Mouse (Mus musculus) gastrocnemius, adult 2 months (tissue): ENCODE measurements around the gene 2310011J03Rik. TPM values are rescaled to one million over a fixed set of nuclear protein-coding genes. Genes with fewer than 3 reads are reported as not detected.

Source experiments
- DNase-seq: peaks from one replicate; pipeline ENCODE4 v3.0.0; 2022
- H3K27ac ChIP-seq: fragments of 200-600 bp; 2 replicates; pipeline ENCODE4 v1.8.1; 2022; ENCODE audit warnings: mild to moderate bottlenecking
- H3K4me3 ChIP-seq: fragments of 200-600 bp; 2 replicates; pipeline ENCODE4 v1.8.1; 2022; ENCODE audit warnings: mild to moderate bottlenecking, moderate library complexity
- CTCF ChIP-seq: fragments of 200-600 bp; IDR thresholded peaks from 2 replicates; pipeline ENCODE4 v1.8.1; 2022; ENCODE audit warnings: antibody characterized with exemption, mild to moderate bottlenecking, moderate library complexity
- intact Hi-C: fragments of 180-260 bp; cut with DNase I; formaldehyde crosslinking; loops from one replicate; pipeline ENCODE4 v1.15.1; 2025
- total RNA-seq, 2 experiments: library from RNA; stranded (reverse); gene quantifications; 2 replicates each; pipeline ENCODE4 v1.2.3; 2021

The 2310011J03Rik gene
- total RNA-seq, 2 experiments from 2014 or later = 5.7 to 8.1 TPM

DNA sequence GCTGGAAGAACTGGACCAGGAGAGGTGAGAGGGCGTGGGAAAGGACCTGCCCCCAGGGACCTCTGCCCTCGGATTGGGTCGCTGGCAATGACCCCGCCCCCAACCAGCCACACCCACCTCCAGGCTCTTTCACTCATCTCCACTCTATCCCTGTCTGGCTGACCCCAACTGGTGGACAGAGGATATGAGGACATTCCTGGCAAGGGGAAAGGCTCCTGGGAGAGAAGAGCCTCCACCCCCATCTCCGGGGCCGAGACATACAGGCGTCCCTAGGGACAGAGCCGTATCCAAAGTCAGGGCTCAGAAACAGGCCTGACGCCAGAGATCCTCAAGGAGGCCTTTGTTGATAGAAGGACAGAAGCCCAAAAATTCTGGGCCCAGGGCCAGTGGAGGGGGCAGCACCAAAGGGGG is 17.9 kb downstream of the 2310011J03Rik start:
- DNase-seq = peak; percentile 90
- intact Hi-C loops = no loop called here
- peak overlapping the region; percentile 75 for H3K27ac ChIP-seq
- TF ChIP-seq CTCF = peak; percentile 9; the same call in 1 of the 2 replicates
- H3K4me3 ChIP-seq = peak overlapping the region; percentile 49

DNA sequence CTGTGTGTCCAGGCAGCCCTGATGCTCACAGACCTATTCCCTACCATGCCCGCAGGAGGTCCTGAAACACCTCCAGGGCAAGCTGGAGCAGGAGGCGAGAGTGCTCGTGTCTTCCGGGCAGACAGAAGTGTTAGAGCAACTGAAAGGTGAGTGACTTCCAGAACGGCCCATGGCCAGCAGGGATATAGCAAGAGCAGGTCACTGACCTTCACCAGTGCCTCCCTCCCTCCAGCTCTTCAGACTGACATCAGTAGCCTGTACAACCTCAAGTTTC is 18.3 kb downstream of the 2310011J03Rik start:
- TF ChIP-seq CTCF = no peak
- DNase-seq = no peak
- peak overlapping the region; percentile 49 for H3K4me3 ChIP-seq
- intact Hi-C loops = no loop called here
- H3K27ac ChIP-seq = peak overlapping the region; percentile 75

DNA sequence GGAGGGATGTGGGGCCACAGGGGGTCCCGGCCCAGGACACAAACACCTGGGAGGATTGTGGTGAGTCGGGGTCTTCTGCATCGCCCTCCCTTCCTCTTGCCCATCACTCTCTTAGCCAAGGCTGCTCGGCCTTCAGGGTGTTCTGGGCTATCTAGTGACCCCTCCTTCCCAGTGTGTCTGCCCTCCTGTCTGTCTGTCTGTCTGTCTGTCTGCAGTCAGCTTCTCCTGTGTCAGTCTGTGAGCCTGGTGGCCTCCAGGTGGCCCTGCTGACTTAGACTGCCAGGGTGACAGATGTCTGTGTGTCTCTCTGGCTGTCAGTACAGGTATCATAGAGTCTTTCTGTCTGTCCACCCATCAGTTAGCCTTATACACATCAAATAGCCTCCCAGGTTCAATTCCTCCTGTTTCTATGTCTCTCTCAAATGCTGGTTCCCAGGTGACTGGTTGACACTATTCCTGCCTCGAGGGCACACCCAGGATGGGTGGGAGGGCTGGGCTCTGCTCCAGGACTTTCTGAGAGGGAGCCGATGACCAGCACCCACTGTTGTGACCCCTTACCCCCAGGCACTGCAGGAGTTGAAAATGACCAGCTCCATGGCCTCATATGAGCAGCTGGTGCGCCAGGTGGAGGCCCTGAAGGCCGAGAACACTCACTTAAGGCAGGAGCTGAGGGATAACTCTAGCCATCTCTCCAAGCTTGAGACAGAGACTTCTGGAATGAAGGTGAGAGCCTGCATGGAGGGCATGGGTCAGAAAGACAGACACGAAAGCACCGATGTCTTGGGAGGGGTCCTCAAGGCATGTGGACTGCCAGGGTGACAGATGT is 18.9 kb downstream of the 2310011J03Rik start:
- H3K27ac ChIP-seq = peak overlapping the region; percentile 75
- intact Hi-C loops = no loop called here
- no peak for DNase-seq
- peak overlapping the region; percentile 49 for H3K4me3 ChIP-seq
- no peak for TF ChIP-seq CTCF

DNA sequence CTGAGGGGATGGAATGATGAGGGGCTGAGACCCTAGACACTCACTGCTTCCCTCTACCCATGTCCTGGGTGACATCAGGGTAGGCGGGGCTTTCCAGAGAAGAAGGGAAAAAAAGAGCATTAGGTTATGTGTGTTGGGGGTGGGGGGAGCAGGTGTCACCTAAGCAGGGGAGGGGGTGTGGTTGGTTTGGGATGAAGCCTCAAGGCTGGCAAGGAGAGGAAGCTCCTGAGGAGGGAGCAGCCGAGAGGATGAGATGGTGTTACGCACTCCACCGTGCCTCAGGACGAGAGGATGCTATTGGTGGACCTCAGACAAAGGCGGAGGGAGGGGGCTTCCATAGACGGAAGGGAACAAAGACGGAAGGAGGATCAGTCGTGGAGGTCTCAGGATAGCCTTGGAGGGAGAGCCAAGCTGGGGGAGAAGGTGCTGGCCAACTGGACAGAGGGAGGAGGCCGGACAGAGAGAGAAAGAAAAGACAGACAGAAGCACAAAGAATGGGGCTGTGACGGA is 19.6 kb downstream of the 2310011J03Rik start:
- Histone ChIP-seq H3K4me3 (no peak overlapping the region), H3K27ac (peak overlapping the region; percentile 75; the same call in 1 of the 2 replicates)
- intact Hi-C loops = no loop called here
- no peak for DNase-seq
- TF ChIP-seq CTCF = no peak

DNA sequence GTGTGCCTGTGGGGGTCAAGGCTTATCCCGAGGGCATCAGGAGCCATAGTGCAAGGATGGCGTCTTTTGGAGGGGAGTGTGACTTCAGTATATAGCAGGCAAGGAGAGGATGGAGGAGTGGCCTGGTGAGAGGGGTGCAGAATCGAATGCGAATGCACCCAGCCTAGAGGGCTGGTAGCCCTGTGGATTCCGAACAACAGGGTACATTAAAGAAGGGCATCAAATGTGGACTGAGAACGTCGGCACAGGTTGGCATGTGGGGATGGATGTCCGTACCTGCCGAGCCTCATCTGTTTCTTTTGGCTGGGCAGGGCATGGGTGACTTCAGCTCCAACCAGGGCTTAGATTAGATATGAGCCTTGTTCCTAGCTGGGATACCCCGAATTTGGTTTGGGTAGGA is 20.5 kb downstream of the 2310011J03Rik start:
- TF ChIP-seq CTCF = no peak
- intact Hi-C loops = no loop called here
- DNase-seq = no peak
- H3K27ac ChIP-seq = no peak overlapping the region
- no peak overlapping the region for H3K4me3 ChIP-seq

DNA sequence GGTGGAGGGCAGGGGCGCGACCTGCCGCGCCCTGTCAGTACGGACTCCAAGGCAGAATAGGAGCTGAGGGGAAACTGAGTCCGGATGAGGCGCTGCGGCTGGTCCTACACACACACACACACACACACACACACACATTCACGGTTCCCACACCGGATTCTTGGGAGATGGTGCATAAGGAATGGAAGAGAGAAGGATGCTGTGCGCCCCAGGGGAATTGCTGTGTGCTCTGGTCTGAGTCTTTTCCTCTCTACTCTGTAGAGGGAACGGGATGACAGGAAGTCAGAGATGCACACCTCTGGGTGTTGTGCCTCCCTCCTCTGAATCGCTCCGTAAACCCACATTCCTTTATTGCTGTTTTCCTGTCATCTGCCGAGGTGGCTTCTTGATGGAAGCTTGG is 21.0 kb downstream of the 2310011J03Rik start:
- intact Hi-C loops = no loop called here
- Histone ChIP-seq H3K4me3 (peak overlapping the region; percentile 36; the same call in 1 of the 2 replicates), H3K27ac (no peak overlapping the region)
- no peak for TF ChIP-seq CTCF
- DNase-seq = no peak

DNA sequence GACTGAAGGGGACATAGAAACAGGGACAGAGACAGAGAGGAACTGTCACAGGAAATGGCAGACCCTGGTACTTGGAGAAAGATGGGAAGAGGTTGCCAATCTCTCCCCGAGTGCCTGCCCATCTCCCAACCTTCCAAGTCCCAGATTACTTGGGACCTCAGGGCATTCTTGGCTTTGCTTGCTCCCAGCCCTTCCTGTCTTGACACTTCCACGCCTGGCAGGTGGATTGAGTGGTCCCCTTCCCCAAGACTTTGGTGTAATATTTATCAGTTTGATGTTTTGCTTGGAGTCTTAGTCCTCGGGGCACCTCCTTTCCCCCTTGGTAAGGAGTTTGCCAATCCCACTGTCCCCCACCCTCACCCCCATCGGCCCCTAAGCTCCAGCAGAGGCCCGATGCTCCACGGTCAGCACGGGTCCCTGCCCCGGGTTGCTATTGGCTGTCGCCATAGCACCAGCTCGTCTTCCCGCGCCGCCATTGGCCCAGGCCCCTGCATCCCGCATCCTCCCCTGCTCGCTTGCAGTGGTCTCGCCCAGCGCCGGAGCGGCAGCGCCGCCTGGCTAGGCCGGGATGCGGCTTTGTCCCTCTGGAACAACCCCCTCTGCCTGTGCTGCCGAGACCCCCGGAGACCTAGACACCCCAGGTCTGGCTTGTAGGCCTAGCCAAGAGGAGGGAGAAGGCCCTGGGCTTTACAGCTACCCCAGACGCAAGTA is 21.6 kb downstream of the 2310011J03Rik start:
- TF ChIP-seq CTCF = no peak
- H3K27ac ChIP-seq = no peak overlapping the region
- intact Hi-C loops = no loop called here
- H3K4me3 ChIP-seq = peak overlapping the region; percentile 36; the same call in 1 of the 2 replicates
- DNase-seq = peak; percentile 53

DNA sequence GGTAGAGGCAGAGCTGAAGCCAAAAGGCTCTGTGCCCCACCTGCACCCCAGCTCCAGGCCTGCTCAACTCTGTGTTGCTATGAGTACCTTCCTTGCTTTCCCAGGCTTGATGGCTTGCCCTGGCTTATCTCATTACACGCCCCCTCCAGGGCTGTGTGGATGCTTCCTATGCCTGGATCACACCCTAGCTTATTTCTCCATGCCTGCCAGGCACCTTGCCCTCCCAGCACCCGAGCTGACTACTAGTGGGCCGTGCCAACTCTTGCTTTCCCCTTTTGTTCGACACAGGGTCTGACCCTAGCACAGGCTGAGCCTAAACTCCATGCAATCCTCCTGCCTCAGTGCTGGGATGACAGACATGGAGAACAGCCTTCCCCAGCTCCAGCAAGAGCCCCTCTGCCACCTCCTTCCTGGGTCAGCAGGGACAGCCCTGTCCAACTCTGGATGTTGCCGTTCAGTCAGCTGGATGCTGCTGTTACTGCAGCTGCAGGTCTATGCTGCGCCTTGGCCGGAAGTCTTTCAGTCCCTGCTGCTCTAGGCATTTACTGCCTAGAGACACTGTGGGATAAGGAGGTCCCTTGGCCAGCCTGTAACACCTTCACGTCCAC is 22.7 kb downstream of the 2310011J03Rik start:
- intact Hi-C loops = no loop called here
- Histone ChIP-seq H3K27ac (no peak overlapping the region), H3K4me3 (no peak overlapping the region)
- TF ChIP-seq CTCF = no peak
- no peak for DNase-seq

DNA sequence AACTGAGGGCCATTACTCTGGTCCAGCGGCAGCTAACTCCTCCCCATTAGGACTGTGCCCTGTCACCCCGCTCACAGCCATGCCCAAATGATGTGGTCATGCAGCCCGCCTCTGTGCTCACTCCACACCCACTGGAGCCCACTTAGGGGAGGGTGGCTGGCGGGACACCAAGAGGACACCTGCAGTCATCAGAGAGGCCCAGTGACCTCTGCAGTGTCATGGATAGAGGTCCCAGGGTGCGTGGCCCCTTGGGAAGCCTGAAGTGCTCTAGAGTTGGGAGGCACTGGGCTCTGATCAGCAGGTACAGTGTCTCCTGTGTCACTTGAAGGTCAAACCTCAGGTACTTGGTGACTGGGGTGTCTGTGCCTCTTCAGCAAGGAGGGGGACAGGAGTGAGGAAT is 23.5 kb downstream of the 2310011J03Rik start:
- TF ChIP-seq CTCF = no peak
- no peak for DNase-seq
- Histone ChIP-seq H3K4me3 (no peak overlapping the region), H3K27ac (no peak overlapping the region)
- intact Hi-C loops = no loop called here

DNA sequence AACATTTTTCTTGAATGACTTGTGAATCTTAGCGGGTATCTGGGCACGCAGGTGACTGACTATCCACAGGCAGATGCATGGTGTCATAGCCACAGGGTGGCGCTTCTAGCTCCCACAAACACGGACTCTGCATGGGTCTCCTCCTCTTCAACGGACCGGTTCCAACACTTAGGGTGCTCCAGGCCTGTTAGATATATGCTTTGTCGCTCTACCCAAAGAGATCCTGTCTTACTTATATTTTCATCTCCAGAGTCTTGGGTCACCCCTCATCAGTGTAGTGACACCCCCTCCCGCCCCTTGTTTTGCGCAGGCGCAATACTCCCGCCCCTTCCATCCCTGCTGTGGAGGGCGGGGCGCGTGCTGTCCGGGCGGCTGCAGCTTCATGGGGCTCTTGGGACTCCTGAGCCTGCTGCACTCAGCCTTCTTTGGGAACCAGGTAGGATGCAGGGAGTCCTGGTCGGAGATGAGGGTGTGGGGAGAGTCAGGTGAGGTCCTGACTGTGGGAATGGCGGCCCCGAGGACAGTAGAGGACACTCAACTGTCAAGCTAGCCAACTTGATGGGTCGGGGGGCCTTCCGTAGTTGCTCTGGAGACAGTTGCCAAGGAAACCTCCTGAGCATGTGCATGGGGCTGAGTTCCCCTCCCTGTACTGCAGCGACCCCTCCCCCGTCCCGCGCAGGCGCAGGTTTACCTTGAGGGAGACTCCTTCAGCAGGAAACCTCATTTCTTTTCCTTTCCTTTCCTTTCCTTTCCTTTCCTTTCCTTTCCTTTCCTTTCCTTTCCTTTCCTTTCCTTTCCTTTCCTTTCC is 24.5 kb downstream of the 2310011J03Rik start, which contains the start of gene Apc2:
Apc2 (plus strand) TSS at position 360 of the 808 bp plus-strand sequence.
- TF ChIP-seq CTCF = peak; percentile 83
- Histone ChIP-seq H3K27ac (peak within 1 kb of the TSS; percentile 62), H3K4me3 (peak within 1 kb of the TSS; percentile 71)
- DNase-seq = peak; percentile 81
- intact Hi-C loops = loop anchor here (1.0 to 2.0 kb wide), 2 partner anchors 52 to 79 kb away; partner anchors contain the start of gene Adamtsl5

DNA sequence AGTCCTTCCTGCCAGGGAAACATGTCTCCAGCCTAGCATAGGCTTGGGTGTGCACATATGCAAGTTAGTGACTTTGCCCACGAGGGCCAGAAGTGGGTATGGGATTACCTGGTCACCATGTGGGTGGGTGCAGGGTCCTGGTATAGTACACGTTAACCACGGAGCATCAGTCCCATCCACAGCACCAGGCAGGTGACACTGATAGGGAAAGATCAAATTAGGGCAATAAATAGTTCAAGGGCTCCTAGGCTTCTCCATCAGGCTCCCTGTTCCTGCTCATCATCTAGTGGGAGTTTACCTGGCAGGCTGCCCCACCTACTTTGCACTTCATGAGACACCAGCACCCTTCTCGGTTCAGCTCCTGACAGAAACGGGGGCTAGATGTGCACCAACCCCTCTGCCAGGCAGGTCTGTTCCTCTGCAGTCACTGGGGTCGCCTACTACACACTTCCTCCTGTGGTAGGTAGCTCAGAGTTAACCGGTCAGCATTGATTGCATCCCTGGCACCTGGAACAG is 25.5 kb downstream of the 2310011J03Rik start:
- no peak for TF ChIP-seq CTCF
- intact Hi-C loops = loop anchor here (1.0 to 2.0 kb wide), 2 partner anchors 53 to 80 kb away; partner anchors contain the start of gene Adamtsl5
- peak overlapping the region; percentile 62; the same call in 1 of the 2 replicates for H3K27ac ChIP-seq

DNA sequence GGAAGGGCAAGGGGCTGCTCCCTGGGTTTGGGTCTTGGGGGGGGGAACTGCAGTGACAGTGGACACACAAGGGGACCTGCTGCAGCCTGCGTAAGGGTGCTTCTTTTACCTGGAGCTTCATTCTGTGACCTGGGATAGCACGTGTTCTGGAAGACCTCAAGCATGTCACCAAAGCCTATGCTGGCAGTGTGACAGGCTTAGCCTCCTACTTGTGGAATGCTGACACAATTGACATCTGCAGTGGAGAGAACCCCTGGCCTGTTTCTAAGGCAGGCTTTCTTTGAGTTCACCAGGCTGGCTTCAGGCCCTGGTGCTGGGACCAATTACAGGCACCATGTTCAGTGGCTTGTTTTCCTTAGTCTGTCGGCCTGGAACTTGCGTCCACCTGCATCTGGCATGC is 26.0 kb downstream of the 2310011J03Rik start:
- no peak for DNase-seq
- intact Hi-C loops = loop anchor here (2.0 kb wide), 1 partner anchor 80 kb away; no protein-coding TSS in a partner anchor
- Histone ChIP-seq H3K4me3 (no peak overlapping the region), H3K27ac (no peak overlapping the region)
- TF ChIP-seq CTCF = no peak

More for the DNA sequence above, 25.5 kb downstream of the 2310011J03Rik start:
- no peak for DNase-seq
- H3K4me3 ChIP-seq = no peak overlapping the region
